Mouse (Mus musculus) midbrain, embryonic 13.5 days (tissue): ENCODE measurements around the gene Uqcr10. TPM values are rescaled to one million over a fixed set of nuclear protein-coding genes. Genes with fewer than 3 reads are reported as not detected.

ENCODE experiments used
- ATAC-seq: fragments of 200-750 bp; cut with Nextera tagmentation; 2 replicates; pipeline ENCODE4 v1.8.0; 2017; ENCODE audit warnings: mild to moderate bottlenecking, moderate TSS enrichment, moderate library complexity
- H3K27ac ChIP-seq: fragments of 300-500 bp; sonication (generic); 2 replicates; pipeline ENCODE4 v1.5.1; 2015; ENCODE audit warnings: inconsistent platforms, mild to moderate bottlenecking, moderate library complexity
- H3K27me3 ChIP-seq: fragments of 300-500 bp; sonication (generic); 2 replicates; pipeline ENCODE4 v1.6.1; 2015; ENCODE audit warnings: mild to moderate bottlenecking, inconsistent platforms
- H3K36me3 ChIP-seq: fragments of 300-500 bp; sonication (generic); 2 replicates; pipeline ENCODE4 v1.6.1; 2015; ENCODE audit warnings: mild to moderate bottlenecking, inconsistent platforms
- H3K4me1 ChIP-seq: fragments of 300-500 bp; sonication (generic); replicated peaks from 2 replicates; pipeline ENCODE4 v1.6.1; 2015; ENCODE audit warnings: inconsistent platforms
- H3K4me2 ChIP-seq: fragments of 300-500 bp; sonication (generic); replicated peaks from 2 replicates; pipeline ENCODE4 v1.6.1; 2015; ENCODE audit warnings: moderate library complexity, mild to moderate bottlenecking, inconsistent platforms
- H3K4me3 ChIP-seq: fragments of 300-500 bp; sonication (generic); replicated peaks from 2 replicates; pipeline ENCODE4 v1.5.1; 2015; ENCODE audit warnings: mild to moderate bottlenecking, inconsistent platforms
- H3K9ac ChIP-seq: fragments of 300-500 bp; sonication (generic); replicated peaks from 2 replicates; pipeline ENCODE4 v1.6.1; 2015; ENCODE audit warnings: mild to moderate bottlenecking, inconsistent platforms
- H3K9me3 ChIP-seq: fragments of 300-500 bp; sonication (generic); 2 replicates; pipeline ENCODE4 v1.6.1; 2016; ENCODE audit warnings: mild to moderate bottlenecking, inconsistent platforms
- WGBS: fragments of 180-500 bp; shearing (Covaris S2); methylation state at CpG from one replicate; pipeline ENCODE4 v1.1.7; 2015; 5-methylcytosine and 5-hydroxymethylcytosine counted together
- polyA plus RNA-seq: library from polyadenylated mRNA; unstranded; fragments of >200 nt; fragmentation: Nextera tagmentation; extraction: Ambion mirVana; gene quantifications from 2 replicates; pipeline ENCODE4 v1.2.1, GENCODE M21; 2015

Gene Uqcr10
- polyA plus RNA-seq, 1 experiment from 2014 or later = 524 TPM

DNA sequence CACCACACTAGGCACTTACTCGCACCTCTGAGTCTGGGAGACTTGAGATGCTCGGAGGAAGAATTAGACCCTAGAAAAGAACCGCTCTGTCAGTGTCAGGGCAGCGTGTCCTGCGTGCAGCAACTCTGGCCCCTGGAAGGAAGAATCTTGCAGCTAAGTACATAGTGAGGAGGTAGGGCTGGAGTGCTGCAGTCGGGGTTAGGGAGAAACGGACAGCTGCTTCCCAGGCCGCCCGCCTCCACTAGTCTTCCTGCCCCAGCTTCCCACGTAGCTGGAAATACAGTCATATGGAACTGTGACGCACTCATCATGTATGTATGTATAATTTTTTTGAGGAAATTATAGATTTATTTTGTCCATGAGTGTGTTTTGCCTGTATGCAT lies 41.7 kb downstream of the Uqcr10 start:
- Histone ChIP-seq H3K27ac (no peak overlapping the region), H3K36me3 (peaks cover 65% of the 10 kb centered on the region), H3K27me3 (no peaks in the 10 kb centered on the region), H3K4me3 (no peak overlapping the region), H3K9me3 (no peaks in the 10 kb centered on the region), H3K9ac (no peak overlapping the region), H3K4me2 (no peak overlapping the region), H3K4me1 (no peaks in the 10 kb centered on the region)
- ATAC-seq = no peak
- WGBS = 91% methylated on average over 11 of the region's 11 CpGs

DNA sequence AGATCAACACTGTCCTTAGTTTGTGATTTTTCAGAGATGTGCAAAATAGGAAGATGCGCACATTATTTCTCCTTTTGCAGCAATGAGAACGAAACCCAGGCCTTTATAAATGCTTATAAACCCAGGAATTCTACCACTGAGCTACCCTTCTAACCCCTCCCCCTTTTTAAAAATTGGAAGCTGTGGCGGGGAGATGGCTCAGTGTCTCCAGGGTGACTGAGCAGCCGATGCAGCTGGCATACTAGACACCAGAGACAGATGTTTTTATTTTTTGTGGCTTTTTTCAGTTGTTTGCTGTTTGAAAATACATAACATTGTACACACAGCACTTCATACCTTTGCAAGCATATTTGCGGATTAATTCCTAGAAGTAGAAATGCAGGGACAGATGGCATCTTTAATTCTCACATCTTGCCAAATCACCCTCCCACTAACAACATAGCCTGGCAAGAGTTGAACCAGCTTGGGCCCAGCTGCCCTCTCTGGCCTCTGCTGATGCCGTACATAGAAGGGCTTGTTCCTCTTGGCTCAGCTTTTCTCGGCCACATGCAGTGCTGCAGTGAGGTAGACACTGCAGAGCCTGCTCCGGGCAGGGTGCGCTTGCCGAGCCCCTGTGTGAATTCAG lies 42.2 kb downstream of the Uqcr10 start:
- H3K9me3 ChIP-seq = no peaks in the 10 kb centered on the region
- ATAC-seq = no peak
- H3K4me3 ChIP-seq = no peak overlapping the region
- no peak overlapping the region for H3K9ac ChIP-seq
- H3K36me3 ChIP-seq = peaks cover 62% of the 10 kb centered on the region
- 78% methylated on average over 10 of the region's 10 CpGs for WGBS
- no peaks in the 10 kb centered on the region for H3K27me3 ChIP-seq
- no peak overlapping the region for H3K4me2 ChIP-seq
- no peaks in the 10 kb centered on the region for H3K4me1 ChIP-seq
- H3K27ac ChIP-seq = no peak overlapping the region

DNA sequence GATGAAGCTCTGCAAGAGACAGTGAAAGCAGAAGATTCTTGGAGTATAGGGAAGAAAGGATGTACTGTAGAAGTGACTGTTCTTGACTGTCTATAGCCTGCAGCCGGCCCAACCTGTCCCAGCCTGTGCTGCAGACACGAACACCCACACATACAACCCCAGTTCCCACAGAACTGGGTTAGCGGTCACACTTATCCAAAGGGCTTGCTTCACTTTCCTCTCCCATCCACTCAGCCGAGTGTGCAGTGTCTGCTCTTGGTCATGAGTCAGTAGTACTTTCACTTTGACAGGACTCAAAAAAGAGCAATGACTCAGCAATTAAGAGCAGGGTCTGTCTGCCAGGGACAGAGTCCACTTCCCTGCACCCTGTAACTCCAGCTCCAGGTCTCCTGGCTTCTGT lies 42.8 kb downstream of the Uqcr10 start:
- Histone ChIP-seq H3K9ac (no peak overlapping the region), H3K4me3 (no peak overlapping the region), H3K36me3 (peaks cover 61% of the 10 kb centered on the region), H3K4me2 (no peak overlapping the region), H3K27ac (no peak overlapping the region), H3K9me3 (no peaks in the 10 kb centered on the region), H3K4me1 (no peaks in the 10 kb centered on the region), H3K27me3 (no peaks in the 10 kb centered on the region)
- WGBS = 90% methylated on average over 4 of the region's 4 CpGs
- ATAC-seq = no peak

DNA sequence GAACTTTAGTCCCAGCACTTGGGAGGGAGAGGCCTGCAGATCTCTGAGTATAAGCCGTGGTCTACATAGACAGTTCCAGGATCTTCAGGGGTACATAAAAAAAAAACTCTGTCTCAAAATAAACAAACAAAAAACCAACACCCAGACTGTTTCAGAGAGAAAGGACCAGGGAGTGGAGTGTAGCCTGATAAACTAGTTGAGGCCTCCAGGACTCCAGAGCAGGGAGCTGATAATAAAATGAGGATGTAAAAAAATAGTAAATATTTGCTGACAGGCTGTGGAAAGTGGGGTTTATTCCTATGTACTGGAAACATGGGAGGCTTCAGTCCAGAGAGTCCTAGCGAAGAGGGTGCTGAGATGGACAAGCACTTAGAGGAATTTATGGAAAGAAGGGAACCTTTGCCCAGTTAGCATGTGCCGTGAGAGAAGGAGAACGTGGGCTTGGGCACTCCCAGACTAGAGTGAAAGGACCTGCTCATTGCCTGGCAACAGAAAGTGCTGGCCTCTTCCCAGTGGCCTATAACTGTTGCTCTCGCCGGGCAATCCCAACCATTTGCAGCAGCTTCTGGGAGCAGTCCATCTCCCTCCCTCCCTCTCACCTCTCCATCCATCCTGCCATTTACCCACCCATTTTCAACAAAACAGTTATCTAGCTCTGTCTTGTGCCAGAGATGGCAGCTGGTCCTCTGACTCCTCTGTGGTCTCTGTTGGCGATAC lies 43.7 kb downstream of the Uqcr10 start:
- WGBS = 88% methylated on average over 7 of the region's 7 CpGs
- Histone ChIP-seq H3K9me3 (no peaks in the 10 kb centered on the region), H3K27me3 (no peaks in the 10 kb centered on the region), H3K4me2 (no peak overlapping the region), H3K4me3 (no peak overlapping the region), H3K9ac (no peak overlapping the region), H3K27ac (no peak overlapping the region), H3K36me3 (peaks cover 64% of the 10 kb centered on the region), H3K4me1 (no peaks in the 10 kb centered on the region)
- no peak for ATAC-seq

DNA sequence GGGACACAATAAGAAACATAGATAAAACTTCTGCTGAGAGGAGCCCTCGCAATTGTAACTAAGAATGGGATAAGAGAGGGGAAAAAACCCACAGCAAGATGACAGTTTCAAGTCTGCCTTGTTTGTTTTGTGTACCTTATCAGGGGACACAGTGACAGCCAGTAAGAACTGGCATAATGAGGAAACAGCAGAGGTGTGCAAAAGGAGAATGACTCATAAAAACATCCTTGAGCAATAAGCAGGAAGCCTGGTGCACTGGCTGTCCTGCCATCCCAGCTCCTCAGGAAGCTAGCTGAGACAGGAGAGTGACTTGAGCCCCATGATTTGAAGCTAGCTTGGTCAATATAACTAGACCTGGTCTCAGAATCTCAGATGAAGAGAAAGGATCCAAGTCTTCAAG lies 44.3 kb downstream of the Uqcr10 start:
- WGBS = 92% methylated on average over 1 of the region's 1 CpGs

More for the DNA sequence above, 44.3 kb downstream of the Uqcr10 start:
- no peak overlapping the region for H3K27ac ChIP-seq
- H3K4me2 ChIP-seq = no peak overlapping the region
- no peak overlapping the region for H3K4me3 ChIP-seq
- no peaks in the 10 kb centered on the region for H3K4me1 ChIP-seq
- ATAC-seq = no peak
- peaks cover 71% of the 10 kb centered on the region for H3K36me3 ChIP-seq
- H3K9ac ChIP-seq = no peak overlapping the region
- no peaks in the 10 kb centered on the region for H3K27me3 ChIP-seq
- H3K9me3 ChIP-seq = no peaks in the 10 kb centered on the region

Other genes with a start within 250 kb of the Uqcr10 start
- 38.8 and 43.4 TPM in 2 replicates for gene Mtmr3, start 109.5 kb downstream of the Uqcr10 start, polyA plus RNA-seq
- gene Gm11032, start 84.3 kb downstream of the Uqcr10 start, polyA plus RNA-seq = not detected in 2 replicates
- 23.1 and 23.8 TPM in 2 replicates for gene Ascc2, start 66.6 kb downstream of the Uqcr10 start, polyA plus RNA-seq
- gene Zmat5, start 336 bp upstream of the Uqcr10 start, polyA plus RNA-seq = 66.9 and 72.9 TPM in 2 replicates
- 0.69 and 1.0 TPM in 2 replicates for gene Cabp7, start 42.4 kb upstream of the Uqcr10 start, polyA plus RNA-seq
- 60.1 and 61.3 TPM in 2 replicates for gene Nf2, start 145.2 kb upstream of the Uqcr10 start, polyA plus RNA-seq
- gene Nipsnap1, start 169.6 kb upstream of the Uqcr10 start, polyA plus RNA-seq = 139 and 142 TPM in 2 replicates
- gene Thoc5, start 191.0 kb upstream of the Uqcr10 start, polyA plus RNA-seq = 63.3 and 65.1 TPM in 2 replicates
- 1.2 TPM in 2 replicates for gene Nefh, start 243.7 kb upstream of the Uqcr10 start, polyA plus RNA-seq